Mouse (Mus musculus) midbrain, embryonic 15.5 days (tissue): Measurements from ENCODE around the gene Foxp1. TPM values are rescaled to one million over a fixed set of nuclear protein-coding genes. Genes with fewer than 3 reads are reported as not detected.
A peak's percentile ranks its signal among the peaks of the same experiment; 100 is the strongest.

Source experiments
- ATAC-seq: fragments of 200-750 bp; cut with Nextera tagmentation; replicated peaks from 2 replicates; pipeline ENCODE4 v1.8.0; 2017; ENCODE audit warnings: moderate TSS enrichment
- H3K27ac ChIP-seq: fragments of 300-500 bp; sonication (generic); 2 replicates; pipeline ENCODE4 v1.5.1; 2015; ENCODE audit warnings: mild to moderate bottlenecking, inconsistent platforms
- H3K27me3 ChIP-seq: fragments of 300-500 bp; sonication (generic); replicated peaks from 2 replicates; pipeline ENCODE4 v1.6.1; 2015; ENCODE audit warnings: inconsistent platforms
- H3K36me3 ChIP-seq: fragments of 300-500 bp; sonication (generic); replicated peaks from 2 replicates; pipeline ENCODE4 v1.6.1; 2015; ENCODE audit warnings: inconsistent platforms
- H3K4me1 ChIP-seq: fragments of 300-500 bp; sonication (generic); 2 replicates; pipeline ENCODE4 v1.6.1; 2015; ENCODE audit warnings: inconsistent platforms
- H3K4me2 ChIP-seq: fragments of 300-500 bp; sonication (generic); 2 replicates; pipeline ENCODE4 v1.6.1; 2015; ENCODE audit warnings: inconsistent platforms, mild to moderate bottlenecking, moderate library complexity
- H3K4me3 ChIP-seq: fragments of 300-500 bp; sonication (generic); 2 replicates; pipeline ENCODE4 v1.5.1; 2015; ENCODE audit warnings: mild to moderate bottlenecking, inconsistent platforms
- H3K9ac ChIP-seq: fragments of 300-500 bp; sonication (generic); 2 replicates; pipeline ENCODE4 v1.6.1; 2015; ENCODE audit warnings: mild to moderate bottlenecking, inconsistent platforms
- H3K9me3 ChIP-seq: fragments of 300-500 bp; sonication (generic); 2 replicates; pipeline ENCODE4 v1.6.1; 2016; ENCODE audit warnings: inconsistent platforms
- WGBS: fragments of 180-500 bp; shearing (Covaris S2); methylation state at CpG from one replicate; pipeline ENCODE4 v1.1.7; 2015; ENCODE audit warnings: mixed read lengths; 5-methylcytosine and 5-hydroxymethylcytosine counted together
- polyA plus RNA-seq: library from polyadenylated mRNA; unstranded; fragments of >200 nt; fragmentation: Nextera tagmentation; extraction: Ambion mirVana; gene quantifications from 2 replicates; pipeline ENCODE4 v1.2.1, GENCODE M21; 2015

Foxp1 gene
- polyA plus RNA-seq, 1 experiment from 2014 or later: 84.1 TPM

- no peak overlapping the region for H3K9ac ChIP-seq
- H3K4me3 ChIP-seq: no peak overlapping the region
- H3K27me3 ChIP-seq: no peaks in the 10 kb centered on the region
- H3K27ac ChIP-seq: no peak overlapping the region
- WGBS: 65% methylated on average over 4 of the region's 4 CpGs
- ATAC-seq: no peak
- H3K4me1 ChIP-seq: peaks cover 26% of the 10 kb centered on the region
- no peaks in the 10 kb centered on the region for H3K9me3 ChIP-seq
- no peak overlapping the region for H3K4me2 ChIP-seq
- H3K36me3 ChIP-seq: no peaks in the 10 kb centered on the region
These were observed 527.6 kb downstream of the Foxp1 start for GRCm38 (mm10) chr6:98994902-98995301.

- no peaks in the 10 kb centered on the region for H3K36me3 ChIP-seq
- 19% methylated on average over 21 of the region's 21 CpGs for WGBS
- H3K27ac ChIP-seq: no peak overlapping the region
- no peaks in the 10 kb centered on the region for H3K27me3 ChIP-seq
- H3K4me2 ChIP-seq: peak overlapping the region; percentile 9
- no peak overlapping the region for H3K4me3 ChIP-seq
- H3K9me3 ChIP-seq: no peaks in the 10 kb centered on the region
- H3K9ac ChIP-seq: no peak overlapping the region; the same call in 1 of the 2 replicates
- peak; percentile 55; the same call in 1 of the 2 replicates for ATAC-seq
- peaks cover 20% of the 10 kb centered on the region for H3K4me1 ChIP-seq
These were observed 528.3 kb downstream of the Foxp1 start for GRCm38 (mm10) chr6:98994104-98994787.

GRCm38 (mm10) chr6:98993231-98993630, 529.3 kb downstream of the Foxp1 start:
- H3K27ac ChIP-seq: no peak overlapping the region
- WGBS: 77% methylated on average over 3 of the region's 3 CpGs
- no peak overlapping the region for H3K9ac ChIP-seq
- H3K4me2 ChIP-seq: no peak overlapping the region
- peaks cover 15% of the 10 kb centered on the region for H3K4me1 ChIP-seq
- no peaks in the 10 kb centered on the region for H3K9me3 ChIP-seq
- H3K27me3 ChIP-seq: no peaks in the 10 kb centered on the region
- no peak overlapping the region for H3K4me3 ChIP-seq
- ATAC-seq: no peak
- H3K36me3 ChIP-seq: no peaks in the 10 kb centered on the region

GRCm38 (mm10) chr6:98992772-98993147, 529.8 kb downstream of the Foxp1 start:
- Histone ChIP-seq H3K36me3 (no peaks in the 10 kb centered on the region), H3K4me2 (no peak overlapping the region), H3K9me3 (no peaks in the 10 kb centered on the region), H3K4me1 (peaks cover 15% of the 10 kb centered on the region), H3K27me3 (no peaks in the 10 kb centered on the region), H3K9ac (no peak overlapping the region), H3K4me3 (no peak overlapping the region), H3K27ac (no peak overlapping the region)
- no peak for ATAC-seq
- 77% methylated on average over 7 of the region's 7 CpGs for WGBS

GRCm38 (mm10) chr6:98991900-98992771, 530.4 kb downstream of the Foxp1 start:
- Histone ChIP-seq H3K9ac (no peak overlapping the region), H3K9me3 (no peaks in the 10 kb centered on the region), H3K27me3 (no peaks in the 10 kb centered on the region), H3K4me2 (no peak overlapping the region), H3K4me3 (no peak overlapping the region), H3K4me1 (peaks cover 15% of the 10 kb centered on the region), H3K36me3 (no peaks in the 10 kb centered on the region), H3K27ac (no peak overlapping the region)
- WGBS: 90% methylated on average over 5 of the region's 5 CpGs
- ATAC-seq: no peak

- Histone ChIP-seq H3K36me3 (no peaks in the 10 kb centered on the region), H3K4me1 (no peaks in the 10 kb centered on the region), H3K27me3 (no peaks in the 10 kb centered on the region), H3K4me3 (no peak overlapping the region), H3K4me2 (no peak overlapping the region), H3K27ac (no peak overlapping the region), H3K9ac (no peak overlapping the region), H3K9me3 (no peaks in the 10 kb centered on the region)
- no peak for ATAC-seq
- WGBS: 90% methylated on average over 6 of the region's 6 CpGs
These were observed 534.9 kb downstream of the Foxp1 start for GRCm38 (mm10) chr6:98987533-98988169.

GRCm38 (mm10) chr6:98985452-98985851, 537.1 kb downstream of the Foxp1 start:
- no peak overlapping the region for H3K4me2 ChIP-seq
- no peak overlapping the region for H3K9ac ChIP-seq
- no peaks in the 10 kb centered on the region for H3K9me3 ChIP-seq
- no peaks in the 10 kb centered on the region for H3K4me1 ChIP-seq
- H3K36me3 ChIP-seq: no peaks in the 10 kb centered on the region
- 90% methylated on average over 2 of the region's 2 CpGs for WGBS
- no peak overlapping the region for H3K27ac ChIP-seq
- no peaks in the 10 kb centered on the region for H3K27me3 ChIP-seq
- no peak for ATAC-seq
- H3K4me3 ChIP-seq: no peak overlapping the region

- Histone ChIP-seq H3K27me3 (no peaks in the 10 kb centered on the region), H3K9me3 (no peaks in the 10 kb centered on the region), H3K27ac (no peak overlapping the region), H3K36me3 (no peaks in the 10 kb centered on the region), H3K9ac (no peak overlapping the region), H3K4me3 (no peak overlapping the region), H3K4me1 (no peaks in the 10 kb centered on the region), H3K4me2 (no peak overlapping the region)
- WGBS: 86% methylated on average over 6 of the region's 6 CpGs
- no peak for ATAC-seq
These were observed 537.9 kb downstream of the Foxp1 start for GRCm38 (mm10) chr6:98984626-98985025.

- no peak overlapping the region for H3K27ac ChIP-seq
- no peak overlapping the region for H3K4me3 ChIP-seq
- H3K9me3 ChIP-seq: no peaks in the 10 kb centered on the region
- H3K27me3 ChIP-seq: no peaks in the 10 kb centered on the region
- no peak overlapping the region for H3K4me2 ChIP-seq
- H3K9ac ChIP-seq: no peak overlapping the region
- no peak for ATAC-seq
- WGBS: 71% methylated on average over 2 of the region's 2 CpGs
- H3K36me3 ChIP-seq: no peaks in the 10 kb centered on the region
- no peaks in the 10 kb centered on the region for H3K4me1 ChIP-seq
These were observed 538.5 kb downstream of the Foxp1 start for GRCm38 (mm10) chr6:98984026-98984425.

- WGBS: 86% methylated on average over 3 of the region's 3 CpGs
- Histone ChIP-seq H3K9ac (no peak overlapping the region), H3K4me3 (no peak overlapping the region), H3K4me1 (no peaks in the 10 kb centered on the region), H3K9me3 (no peaks in the 10 kb centered on the region), H3K4me2 (no peak overlapping the region), H3K27ac (no peak overlapping the region), H3K27me3 (no peaks in the 10 kb centered on the region), H3K36me3 (no peaks in the 10 kb centered on the region)
- no peak for ATAC-seq
These were observed 539.1 kb downstream of the Foxp1 start for GRCm38 (mm10) chr6:98983311-98983838.

GRCm38 (mm10) chr6:98981265-98981664, 541.3 kb downstream of the Foxp1 start:
- ATAC-seq: no peak
- H3K9me3 ChIP-seq: no peaks in the 10 kb centered on the region
- H3K4me1 ChIP-seq: no peaks in the 10 kb centered on the region
- no peak overlapping the region for H3K4me3 ChIP-seq
- no peak overlapping the region for H3K27ac ChIP-seq
- 70% methylated on average over 6 of the region's 6 CpGs for WGBS
- no peaks in the 10 kb centered on the region for H3K36me3 ChIP-seq
- no peaks in the 10 kb centered on the region for H3K27me3 ChIP-seq
- H3K9ac ChIP-seq: no peak overlapping the region
- H3K4me2 ChIP-seq: no peak overlapping the region

GRCm38 (mm10) chr6:98980432-98980831, 542.1 kb downstream of the Foxp1 start:
- Histone ChIP-seq H3K9ac (no peak overlapping the region), H3K4me1 (no peaks in the 10 kb centered on the region), H3K27ac (no peak overlapping the region), H3K27me3 (no peaks in the 10 kb centered on the region), H3K4me3 (no peak overlapping the region), H3K4me2 (no peak overlapping the region), H3K9me3 (no peaks in the 10 kb centered on the region), H3K36me3 (no peaks in the 10 kb centered on the region)
- ATAC-seq: no peak
- WGBS: 91% methylated on average over 7 of the region's 7 CpGs
